Mouse (Mus musculus) gastrocnemius, adult 2 months (tissue): Measurements from ENCODE around the gene Duxf3. TPM values are rescaled to one million over a fixed set of nuclear protein-coding genes. Genes with fewer than 3 reads are reported as not detected.
A peak's percentile ranks its signal among the peaks of the same experiment; 100 is the strongest.
"Not testable (repeated sequence)": the region's sequence is repeated elsewhere in the genome, so short reads cannot be mapped to it uniquely, and the experiment has no call there.

Experiments used
- DNase-seq: peaks from one replicate; pipeline ENCODE4 v3.0.0; 2022
- H3K27ac ChIP-seq: fragments of 200-600 bp; 2 replicates; pipeline ENCODE4 v1.8.1; 2022; ENCODE audit warnings: mild to moderate bottlenecking
- H3K4me3 ChIP-seq: fragments of 200-600 bp; 2 replicates; pipeline ENCODE4 v1.8.1; 2022; ENCODE audit warnings: mild to moderate bottlenecking, moderate library complexity
- CTCF ChIP-seq: fragments of 200-600 bp; IDR thresholded peaks from 2 replicates; pipeline ENCODE4 v1.8.1; 2022; ENCODE audit warnings: antibody characterized with exemption, mild to moderate bottlenecking, moderate library complexity
- intact Hi-C: fragments of 180-260 bp; cut with DNase I; formaldehyde crosslinking; loops from one replicate; pipeline ENCODE4 v1.15.1; 2025
- long read RNA-seq, 2 experiments: library from polyadenylated mRNA; stranded (forward); transcript quantifications; one replicate each; pipeline ENCODE4 v2.0.0; 2021
- total RNA-seq, 2 experiments: library from RNA; stranded (reverse); gene quantifications; 2 replicates each; pipeline ENCODE4 v1.2.3; 2021

The Duxf3 gene
- total RNA-seq, result not detected
- long read RNA-seq, experiment 1, result 0 reads
- long read RNA-seq, experiment 2, result 0 reads

DNA sequence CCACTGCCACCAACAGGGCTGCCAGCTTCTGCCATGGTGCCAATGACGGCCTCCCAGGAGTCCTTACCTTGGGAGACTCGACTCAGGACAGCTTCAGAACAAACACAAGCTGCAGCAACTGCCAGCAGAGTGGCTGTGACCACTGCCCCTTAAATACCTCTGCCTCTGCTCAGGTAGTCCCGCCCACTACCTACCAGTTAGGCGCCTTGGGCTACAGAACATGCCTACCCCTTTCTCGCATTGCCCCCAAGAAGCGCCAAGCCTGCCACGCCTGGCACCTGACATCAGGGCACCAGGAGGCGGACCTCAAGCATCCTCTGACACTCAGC is at the start of gene Duxf3:
Duxf3 (minus strand) TSS at position 35 of the 329 bp plus-strand sequence.
- H3K4me3 ChIP-seq, intact Hi-C loops, DNase-seq, H3K27ac ChIP-seq: not testable (repeated sequence)

GRCm38 (mm10) chr10:58282238-58282637 is 49.8 kb upstream of the Duxf3 start:
- DNase-seq, result no peak
- H3K27ac ChIP-seq, result no peak overlapping the region
- no peak overlapping the region for H3K4me3 ChIP-seq
- no peak for TF ChIP-seq CTCF
- intact Hi-C loops, result no loop called here

GRCm38 (mm10) chr10:58258466-58258865 is 26.0 kb upstream of the Duxf3 start:
- no peak for TF ChIP-seq CTCF
- Histone ChIP-seq H3K27ac (no peak overlapping the region), H3K4me3 (no peak overlapping the region)
- no peak for DNase-seq
- intact Hi-C loops, result no loop called here

- no peak for DNase-seq
Measured at GRCm38 (mm10) chr10:58255954-58256353, 23.5 kb upstream of the Duxf3 start.

DNA sequence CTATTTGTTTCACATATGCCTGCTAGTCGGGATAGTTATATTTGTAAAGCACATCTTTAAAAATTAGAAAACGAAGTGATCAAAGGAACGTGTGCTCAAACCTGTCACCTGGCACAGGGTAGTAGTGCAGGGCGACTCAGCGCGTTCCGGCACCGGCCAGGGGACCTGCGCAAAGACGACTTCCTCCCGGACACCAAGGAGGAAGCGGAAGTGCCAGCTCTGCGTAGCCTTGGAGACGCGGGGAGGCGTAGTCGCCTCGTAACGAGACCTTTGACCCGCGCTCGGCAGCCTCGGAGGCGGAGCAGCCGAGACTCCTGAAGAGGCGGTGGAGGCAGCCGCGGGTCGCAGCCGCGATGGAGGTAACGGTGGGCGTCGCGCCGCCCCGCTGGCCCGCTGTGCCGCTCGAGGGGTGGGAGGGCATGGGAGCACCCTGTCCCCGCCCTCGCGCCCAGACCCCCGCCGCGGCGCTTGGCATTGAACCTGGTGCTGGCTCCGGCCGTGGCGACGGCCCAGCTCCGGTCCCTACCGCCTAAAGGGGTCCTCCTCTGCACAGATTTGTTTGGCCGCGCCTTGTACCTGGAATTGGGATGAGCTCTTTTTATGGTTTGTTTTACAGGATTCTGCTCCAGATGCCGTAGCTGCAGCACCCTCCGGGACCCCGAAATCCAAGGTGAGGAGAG is 22.9 kb upstream of the Duxf3 start, which contains the start of gene Gcc2:
Gcc2 (plus strand) TSS at position 285 of the 680 bp plus-strand sequence.
- DNase-seq, result peak; percentile 97
- TF ChIP-seq CTCF, result no peak
- Histone ChIP-seq H3K27ac (peak within 1 kb of the TSS; percentile 88), H3K4me3 (peak within 1 kb of the TSS; percentile 90)
- intact Hi-C loops, result no loop called here

More at GRCm38 (mm10) chr10:58255954-58256353, 23.5 kb upstream of the Duxf3 start:
- no peak for TF ChIP-seq CTCF
- Histone ChIP-seq H3K4me3 (peak overlapping the region; percentile 90), H3K27ac (peak overlapping the region; percentile 88)
- intact Hi-C loops, result no loop called here

DNA sequence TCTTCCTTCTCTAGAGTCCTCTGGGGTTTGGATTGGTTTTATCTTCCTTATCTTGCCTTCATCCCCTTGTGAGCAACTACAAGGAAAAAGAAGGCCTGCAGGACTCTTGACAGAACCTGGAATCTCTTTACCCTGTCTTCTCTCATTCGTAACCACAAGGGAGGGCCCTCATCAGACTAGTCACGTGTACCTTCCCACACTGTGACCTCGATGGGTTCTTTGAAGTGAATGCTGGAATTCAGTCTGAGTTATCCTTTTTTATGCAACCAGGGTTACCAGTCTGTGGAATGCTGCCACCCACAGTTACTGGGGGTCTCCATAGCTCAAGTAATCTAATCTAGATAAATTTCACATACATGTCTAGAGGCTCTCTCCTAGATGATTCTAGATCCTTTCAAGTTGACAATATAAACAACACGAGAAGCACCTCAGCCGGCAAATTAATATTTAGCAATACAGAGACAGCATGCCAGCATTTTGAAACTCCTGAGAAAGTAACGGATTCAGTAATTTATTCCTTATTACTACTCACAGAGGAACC is 22.2 kb upstream of the Duxf3 start:
- Histone ChIP-seq H3K4me3 (peak overlapping the region; percentile 90), H3K27ac (peak overlapping the region; percentile 88)
- no peak for TF ChIP-seq CTCF
- no peak for DNase-seq
- intact Hi-C loops, result no loop called here

- Histone ChIP-seq H3K27ac (no peak overlapping the region), H3K4me3 (no peak overlapping the region)
- no peak for DNase-seq
- no peak for TF ChIP-seq CTCF
- intact Hi-C loops, result no loop called here
Measured at GRCm38 (mm10) chr10:58249535-58249934, 17.1 kb upstream of the Duxf3 start.

GRCm38 (mm10) chr10:58238984-58239740 is 6.7 kb upstream of the Duxf3 start:
- DNase-seq, result peak; percentile 53
- H3K4me3 ChIP-seq, intact Hi-C loops, H3K27ac ChIP-seq: not testable (repeated sequence)

- H3K27ac ChIP-seq, result no peak within 1 kb of the TSS
- H3K4me3 ChIP-seq, result no peak within 1 kb of the TSS
- no peak for DNase-seq
- intact Hi-C loops, result no loop called here
- no peak for TF ChIP-seq CTCF
Measured at GRCm38 (mm10) chr10:58236613-58237012, 4.1 kb upstream of the Duxf3 start, which contains the start of gene Gm4981. Gene Gm4981 (minus strand): TSS chr10:58236701.

DNA sequence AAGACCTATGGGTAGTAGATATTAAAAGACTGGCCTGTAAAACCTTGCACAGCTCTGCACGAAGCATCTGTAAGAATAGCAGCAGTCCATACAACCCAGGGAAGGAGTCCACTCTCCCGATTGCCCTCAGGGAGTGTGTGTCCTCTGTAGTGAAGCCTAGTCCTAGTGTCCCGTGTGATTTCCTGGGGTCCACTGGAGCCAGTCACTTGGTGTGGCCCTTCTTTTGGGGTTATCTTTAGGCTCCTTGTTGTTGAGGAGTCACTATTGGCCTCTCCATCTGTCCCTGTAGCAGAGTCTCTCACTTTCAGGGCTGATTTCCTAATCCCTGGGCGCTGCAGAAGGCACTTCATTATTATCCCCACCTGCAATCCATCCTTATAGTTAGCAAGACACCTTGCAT is 2.5 kb upstream of the Duxf3 start:
- H3K4me3 ChIP-seq, intact Hi-C loops, H3K27ac ChIP-seq, DNase-seq: not testable (repeated sequence)

DNA sequence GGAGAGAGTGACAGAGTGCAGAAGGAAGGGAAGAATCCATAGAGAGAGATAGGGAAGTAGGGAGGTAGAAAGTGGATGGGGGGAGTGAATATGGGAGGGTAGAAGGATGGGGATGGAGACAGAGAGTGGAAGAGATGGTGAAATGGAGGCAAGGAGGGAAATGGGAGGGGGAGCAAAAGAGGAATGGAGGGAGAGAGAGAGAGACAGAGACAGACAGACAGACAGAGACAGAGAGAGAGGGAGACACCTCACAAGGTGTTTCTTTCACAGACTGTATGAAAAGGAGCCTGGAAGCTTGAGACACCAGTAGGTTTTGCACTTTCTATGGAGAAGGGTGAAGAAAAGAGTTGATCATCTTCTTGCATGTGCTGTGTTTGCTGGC is 1.3 kb upstream of the Duxf3 start:
- intact Hi-C loops, H3K4me3 ChIP-seq, H3K27ac ChIP-seq, DNase-seq: not testable (repeated sequence)

DNA sequence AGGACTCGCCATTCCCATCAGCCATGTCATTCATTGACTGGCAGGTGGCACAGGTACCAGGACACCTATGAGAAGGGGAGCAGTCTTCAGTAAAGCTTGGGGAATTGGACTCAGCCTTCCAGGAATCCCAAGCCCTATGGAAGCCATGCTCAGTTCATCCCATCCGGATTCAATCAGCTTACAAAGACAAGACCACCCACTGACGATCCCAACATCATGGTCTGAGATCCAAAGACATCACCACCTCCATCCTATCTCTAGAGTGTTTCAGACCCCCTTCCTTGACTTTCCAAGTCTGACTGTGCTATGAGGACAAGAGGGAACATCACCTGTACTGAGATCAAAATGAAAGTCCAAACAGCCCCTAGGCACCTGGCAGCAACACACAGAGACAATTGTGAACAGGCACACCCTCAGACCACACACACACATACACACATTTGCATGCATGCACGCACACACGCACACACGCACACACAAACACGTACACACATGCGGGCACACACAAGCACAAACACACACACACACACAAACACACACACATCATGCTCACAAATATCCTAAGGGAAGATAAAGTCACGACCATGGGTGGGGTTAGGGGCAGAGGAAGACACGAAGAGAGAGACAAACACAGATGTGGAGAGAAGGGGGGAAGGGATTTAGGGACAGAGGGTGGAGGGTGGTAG is 722 bp upstream of the Duxf3 start:
- H3K27ac ChIP-seq, H3K4me3 ChIP-seq, intact Hi-C loops: not testable (repeated sequence)
- DNase-seq, result peak; percentile 24

- H3K27ac ChIP-seq, H3K4me3 ChIP-seq, intact Hi-C loops: not testable (repeated sequence)
- peak; percentile 83 for DNase-seq
Measured at GRCm38 (mm10) chr10:58231779-58232640, 465 bp downstream of the Duxf3 start.

GRCm38 (mm10) chr10:58231088-58231487 is 1.4 kb downstream of the Duxf3 start:
- intact Hi-C loops, H3K4me3 ChIP-seq, H3K27ac ChIP-seq: not testable (repeated sequence)
- peak; percentile 53 for DNase-seq

- intact Hi-C loops, H3K4me3 ChIP-seq, DNase-seq, H3K27ac ChIP-seq: not testable (repeated sequence)
Measured at GRCm38 (mm10) chr10:58230021-58230420, 2.5 kb downstream of the Duxf3 start.

DNA sequence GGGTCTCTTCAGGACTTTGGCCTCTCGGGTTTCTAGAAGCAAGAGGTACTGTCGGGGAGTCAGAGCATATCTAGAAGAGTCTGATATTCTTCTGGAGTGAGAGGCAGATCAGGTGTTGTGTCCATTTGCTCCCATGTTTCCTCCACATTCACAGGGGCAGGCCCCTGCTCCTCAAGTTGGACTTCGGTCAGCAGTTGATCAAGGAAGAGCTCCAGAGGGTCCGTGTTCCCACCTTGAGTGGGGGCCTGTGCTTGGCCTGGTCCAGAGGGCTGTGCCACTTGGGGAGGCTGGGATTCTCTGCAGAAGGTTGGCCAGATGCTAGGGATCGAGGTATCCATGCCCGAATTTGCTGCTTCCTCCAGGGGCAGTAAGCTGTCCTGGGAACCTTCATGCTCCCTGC is 4.7 kb downstream of the Duxf3 start:
- intact Hi-C loops, DNase-seq, H3K4me3 ChIP-seq, H3K27ac ChIP-seq: not testable (repeated sequence)

DNA sequence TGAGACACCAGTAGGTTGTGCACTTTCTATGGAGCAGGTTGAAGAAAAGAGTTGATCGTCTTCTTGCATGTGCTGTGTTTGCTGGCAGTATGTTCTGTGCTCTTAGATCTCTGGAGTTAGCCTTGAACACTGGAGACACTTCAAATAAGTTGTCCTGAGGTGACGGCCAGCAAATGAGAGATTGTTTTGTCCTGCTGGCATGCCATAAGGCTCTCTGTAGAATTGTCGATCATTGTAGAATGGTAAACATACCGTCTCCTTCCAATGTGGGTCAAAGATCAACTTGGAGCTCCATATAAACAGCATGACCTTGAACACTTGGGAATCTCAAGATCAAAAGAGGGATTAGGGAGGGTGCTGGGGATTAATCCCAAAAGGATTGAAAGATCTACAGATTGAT is 6.1 kb downstream of the Duxf3 start:
- H3K4me3 ChIP-seq, intact Hi-C loops, DNase-seq, H3K27ac ChIP-seq: not testable (repeated sequence)
